Mouse (Mus musculus) E14TG2a.4 (cell line): ENCODE data around the gene Tshz3.

ENCODE experiments used
- CTCF ChIP-seq: conservative IDR thresholded peaks from 2 replicates; pipeline ENCODE4 v1.5.1; 2014; ENCODE audit warnings: low read length
- NANOG ChIP-seq: IDR thresholded peaks from 2 replicates; pipeline ENCODE4 v1.6.1; 2014; ENCODE audit warnings: borderline replicate concordance, low read length, mixed read lengths
- POU5F1 ChIP-seq: IDR thresholded peaks from 2 replicates; pipeline ENCODE4 v1.6.1; 2014; ENCODE audit warnings: low read length, borderline replicate concordance

DNA sequence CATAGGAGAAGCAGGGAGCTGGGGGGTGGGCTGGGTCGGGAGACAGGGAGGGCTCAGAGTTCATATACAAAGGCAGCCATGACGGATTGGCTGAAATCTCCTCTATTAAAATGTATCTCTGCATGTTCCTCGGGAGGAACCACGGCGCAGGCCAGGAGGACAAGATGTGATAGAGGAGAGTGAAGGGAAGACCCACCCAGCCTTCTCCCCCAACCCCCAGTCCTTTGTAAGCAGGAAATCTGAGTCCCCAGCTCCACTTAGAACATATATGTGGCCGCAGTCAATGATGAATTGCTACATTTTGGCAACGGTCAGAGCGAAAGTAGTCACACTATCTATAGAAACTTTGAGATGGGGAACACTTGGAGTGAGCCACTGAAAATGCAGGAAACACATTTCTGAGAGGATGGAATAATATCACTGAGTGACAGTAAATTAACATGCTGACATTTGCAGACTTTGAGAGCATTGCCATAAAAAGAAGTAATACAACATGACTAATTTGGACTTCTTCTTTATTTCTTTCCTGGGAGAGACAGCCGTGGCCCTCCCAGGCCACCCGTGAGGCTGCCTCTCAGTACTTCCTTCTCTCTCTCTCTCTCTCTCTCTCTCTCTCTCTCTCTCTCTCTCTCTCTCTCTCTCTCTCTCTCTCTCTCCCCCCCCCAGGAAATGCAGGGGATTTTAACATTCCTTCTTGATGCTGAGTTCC, 88.9 kb downstream of the Tshz3 start:
- TF ChIP-seq CTCF (no peak), POU5F1 (no peak), NANOG (no peak)
